Mouse (Mus musculus) heart, postnatal 0 days (tissue): Measurements from ENCODE around the gene Pnck. TPM values are rescaled to one million over a fixed set of nuclear protein-coding genes. Genes with fewer than 3 reads are reported as not detected.

Experiments used
- ATAC-seq: fragments of 200-750 bp; cut with Nextera tagmentation; 2 replicates; pipeline ENCODE4 v1.8.0; 2017; ENCODE audit warnings: low read depth, moderate number of reproducible peaks, moderate library complexity; ENCODE audit not compliant: insufficient read depth
- DNase-seq: peaks from one replicate; pipeline ENCODE4 v3.0.0-alpha.2; 2016; ENCODE audit warnings: low spot score
- H3K27ac ChIP-seq: fragments of 300-500 bp; sonication (generic); 2 replicates; pipeline ENCODE4 v1.5.1; 2014; ENCODE audit warnings: low read depth, mild to moderate bottlenecking
- H3K27me3 ChIP-seq: fragments of 300-500 bp; sonication (generic); 2 replicates; pipeline ENCODE4 v1.6.1; 2014; ENCODE audit warnings: low read length, mixed read lengths; ENCODE audit not compliant: control insufficient read depth, insufficient read depth
- H3K36me3 ChIP-seq: fragments of 300-500 bp; sonication (generic); replicated peaks from 2 replicates; pipeline ENCODE4 v1.6.1; 2014; ENCODE audit warnings: low read length, mixed read lengths; ENCODE audit not compliant: control insufficient read depth, insufficient read depth
- H3K4me1 ChIP-seq: fragments of 300-500 bp; sonication (generic); 2 replicates; pipeline ENCODE4 v1.6.1; 2014; ENCODE audit warnings: antibody characterized with exemption; ENCODE audit not compliant: control insufficient read depth, insufficient read depth
- H3K4me2 ChIP-seq: fragments of 300-500 bp; sonication (generic); 2 replicates; pipeline ENCODE4 v1.6.1; 2014; ENCODE audit warnings: low read depth, mild to moderate bottlenecking, low read length, moderate library complexity
- H3K4me3 ChIP-seq: fragments of 300-500 bp; sonication (generic); 2 replicates; pipeline ENCODE4 v1.5.1; 2014; ENCODE audit warnings: low read depth, low read length
- H3K9ac ChIP-seq: fragments of 300-500 bp; sonication (generic); replicated peaks from 2 replicates; pipeline ENCODE4 v1.6.1; 2014; ENCODE audit warnings: low read depth, low read length, mixed read lengths
- H3K9me3 ChIP-seq: fragments of 300-500 bp; sonication (generic); replicated peaks from 2 replicates; pipeline ENCODE4 v1.6.1; 2016; ENCODE audit warnings: low read length; ENCODE audit not compliant: control insufficient read depth
- CTCF ChIP-seq: IDR thresholded peaks from 2 replicates; pipeline ENCODE4 v1.5.1; 2016; ENCODE audit warnings: antibody characterized with exemption, control low read depth, low read depth
- EP300 ChIP-seq: IDR thresholded peaks from 2 replicates; pipeline ENCODE4 v1.6.1; 2016; ENCODE audit warnings: antibody characterized with exemption, low read depth
- WGBS: fragments of 180-500 bp; shearing (Covaris S2); extraction: QIAGEN DNeasy Blood & Tissue Kit; methylation state at CpG from one replicate; pipeline ENCODE4 v1.1.7; 2014; 5-methylcytosine and 5-hydroxymethylcytosine counted together
- polyA plus RNA-seq: library from polyadenylated mRNA; unstranded; fragments of >200 nt; fragmentation: Nextera tagmentation; extraction: Ambion mirVana; gene quantifications from 2 replicates; pipeline ENCODE4 v1.2.1, GENCODE M21; 2015
- total RNA-seq: library from RNA; depleted of rRNA; stranded (reverse); fragments of >200 nt; gene quantifications from 2 replicates; pipeline ENCODE4 v1.2.3, GENCODE M21; 2014; ENCODE audit warnings: low replicate concordance

Gene Pnck
- total and polyA plus RNA-seq, 2 experiments from 2014 or later, result 9.9 to 14.8 TPM

GRCm38 (mm10) chrX:73684156-73684555 lies 24.2 kb upstream of the Pnck start:
- Histone ChIP-seq H3K36me3 (peaks cover 40% of the 10 kb centered on the region), H3K27ac (no peak overlapping the region), H3K4me1 (no peaks in the 10 kb centered on the region)

GRCm38 (mm10) chrX:73676668-73677067 lies 16.8 kb upstream of the Pnck start:
- WGBS, result 92% methylated on average over 4 of the region's 4 CpGs
- Histone ChIP-seq H3K9ac (no peak overlapping the region), H3K9me3 (no peaks in the 10 kb centered on the region), H3K27me3 (no peaks in the 10 kb centered on the region), H3K4me1 (no peaks in the 10 kb centered on the region; the same call in 1 of the 2 replicates), H3K36me3 (peaks cover 33% of the 10 kb centered on the region), H3K4me2 (no peak overlapping the region), H3K27ac (no peak overlapping the region), H3K4me3 (no peak overlapping the region)
- DNase-seq, result no peak
- ATAC-seq, result no peak
- TF ChIP-seq CTCF (no peak), EP300 (no peak)

More at GRCm38 (mm10) chrX:73684156-73684555, 24.2 kb upstream of the Pnck start:
- Histone ChIP-seq H3K4me3 (no peak overlapping the region), H3K4me2 (no peak overlapping the region), H3K27me3 (no peaks in the 10 kb centered on the region), H3K9ac (no peak overlapping the region), H3K9me3 (no peaks in the 10 kb centered on the region)
- TF ChIP-seq CTCF, result no peak
- TF ChIP-seq EP300, result no peak
- 87% methylated on average over 2 of the region's 2 CpGs for WGBS
- DNase-seq (no peak), ATAC-seq (no peak)

GRCm38 (mm10) chrX:73675231-73675630 lies 15.3 kb upstream of the Pnck start:
- H3K9me3 ChIP-seq, result no peaks in the 10 kb centered on the region
- no peak overlapping the region for H3K9ac ChIP-seq
- TF ChIP-seq EP300 (no peak), CTCF (no peak)
- no peaks in the 10 kb centered on the region for H3K27me3 ChIP-seq
- H3K36me3 ChIP-seq, result peaks cover 25% of the 10 kb centered on the region
- DNase-seq (no peak), ATAC-seq (no peak)
- H3K4me1 ChIP-seq, result no peaks in the 10 kb centered on the region; the same call in 1 of the 2 replicates
- 52% methylated on average over 2 of the region's 2 CpGs for WGBS
- peak overlapping the region; percentile 74; the same call in 1 of the 2 replicates for H3K4me3 ChIP-seq
- H3K27ac ChIP-seq, result no peak overlapping the region
- peak overlapping the region; percentile 81 for H3K4me2 ChIP-seq

GRCm38 (mm10) chrX:73673968-73674661 lies 14.2 kb upstream of the Pnck start:
- peaks cover 15% of the 10 kb centered on the region for H3K36me3 ChIP-seq
- H3K9ac ChIP-seq, result peak overlapping the region; percentile 90
- no peaks in the 10 kb centered on the region for H3K27me3 ChIP-seq
- peak overlapping the region; percentile 81 for H3K4me2 ChIP-seq
- peak overlapping the region; percentile 87 for H3K27ac ChIP-seq
- TF ChIP-seq CTCF (no peak), EP300 (no peak)
- peak overlapping the region; percentile 74 for H3K4me3 ChIP-seq
- H3K4me1 ChIP-seq, result no peaks in the 10 kb centered on the region; the same call in 1 of the 2 replicates
- 26% methylated on average over 20 of the region's 20 CpGs for WGBS
- ATAC-seq (peak; percentile 42), DNase-seq (peak; percentile 27)
- H3K9me3 ChIP-seq, result no peaks in the 10 kb centered on the region

GRCm38 (mm10) chrX:73673619-73673967 lies 13.7 kb upstream of the Pnck start:
- no peaks in the 10 kb centered on the region; the same call in 1 of the 2 replicates for H3K4me1 ChIP-seq
- peak overlapping the region; percentile 90 for H3K9ac ChIP-seq
- TF ChIP-seq EP300 (no peak), CTCF (no peak)
- DNase-seq (no peak), ATAC-seq (no peak; the same call in 1 of the 2 replicates)
- H3K4me3 ChIP-seq, result peak overlapping the region; percentile 74
- H3K4me2 ChIP-seq, result peak overlapping the region; percentile 81
- H3K27ac ChIP-seq, result peak overlapping the region; percentile 87
- peaks cover 13% of the 10 kb centered on the region for H3K36me3 ChIP-seq
- no peaks in the 10 kb centered on the region for H3K27me3 ChIP-seq
- 15% methylated on average over 18 of the region's 42 CpGs for WGBS
- no peaks in the 10 kb centered on the region for H3K9me3 ChIP-seq
